Mouse (Mus musculus) regulatory T cell (primary cell): ENCODE measurements around the gene Lmtk2.

Source experiments
- in situ Hi-C: fragments of 300-600 bp; cut with MboI, MseI; formaldehyde crosslinking; loops from one replicate; pipeline ENCODE4 v1.15.1; 2025; ENCODE audit warnings: high pct_unique_total_duplicates

The Lmtk2 gene

GRCm38 (mm10) chr5:144100149-144100935 is at the start of gene Lmtk2:
Gene Lmtk2 (plus strand): TSS chr5:144100436.
- in situ Hi-C loops: no loop called here

- in situ Hi-C loops: loop anchor here (5.0 kb wide), 1 partner anchor 106 kb away; no protein-coding TSS in a partner anchor
These were observed 49.0 kb upstream of the Lmtk2 start for GRCm38 (mm10) chr5:144051268-144051667.

- in situ Hi-C loops: loop anchor here (5.0 kb wide), 1 partner anchor 104 kb away; no protein-coding TSS in a partner anchor
These were observed 46.8 kb upstream of the Lmtk2 start for GRCm38 (mm10) chr5:144053450-144053849.

- in situ Hi-C loops: loop anchor here (5.0 kb wide), 1 partner anchor 103 kb away; no protein-coding TSS in a partner anchor
These were observed 45.9 kb upstream of the Lmtk2 start for GRCm38 (mm10) chr5:144054340-144054739.

- in situ Hi-C loops: loop anchor here (10.0 kb wide), 1 partner anchor 671 kb away; no protein-coding TSS in a partner anchor
These were observed 36.1 kb upstream of the Lmtk2 start for GRCm38 (mm10) chr5:144064093-144064492.

- in situ Hi-C loops: loop anchor here (10.0 kb wide), 1 partner anchor 669 kb away; no protein-coding TSS in a partner anchor
These were observed 34.2 kb upstream of the Lmtk2 start for GRCm38 (mm10) chr5:144066036-144066435.

GRCm38 (mm10) chr5:144070064-144070463 is 30.2 kb upstream of the Lmtk2 start:
- in situ Hi-C loops: no loop called here

- in situ Hi-C loops: no loop called here
These were observed 29.0 kb upstream of the Lmtk2 start for GRCm38 (mm10) chr5:144071249-144071648.

GRCm38 (mm10) chr5:144077541-144077940 is 22.7 kb upstream of the Lmtk2 start:
- in situ Hi-C loops: no loop called here

GRCm38 (mm10) chr5:144080886-144081285 is 19.4 kb upstream of the Lmtk2 start:
- in situ Hi-C loops: no loop called here

- in situ Hi-C loops: no loop called here
These were observed 18.2 kb upstream of the Lmtk2 start for GRCm38 (mm10) chr5:144082006-144082405.

- in situ Hi-C loops: no loop called here
These were observed 16.7 kb upstream of the Lmtk2 start for GRCm38 (mm10) chr5:144083521-144083920.

GRCm38 (mm10) chr5:144084271-144084670 is 16.0 kb upstream of the Lmtk2 start:
- in situ Hi-C loops: no loop called here

- in situ Hi-C loops: no loop called here
These were observed 14.5 kb upstream of the Lmtk2 start for GRCm38 (mm10) chr5:144085696-144086095.

- in situ Hi-C loops: no loop called here
These were observed 13.7 kb upstream of the Lmtk2 start for GRCm38 (mm10) chr5:144086494-144086893.

GRCm38 (mm10) chr5:144088354-144088753 is 11.9 kb upstream of the Lmtk2 start:
- in situ Hi-C loops: no loop called here

- in situ Hi-C loops: loop anchor here (5.0 kb wide), 1 partner anchor 67 kb away; no protein-coding TSS in a partner anchor
These were observed 4.7 kb upstream of the Lmtk2 start for GRCm38 (mm10) chr5:144095461-144095970.

GRCm38 (mm10) chr5:144097902-144098639 is 2.2 kb upstream of the Lmtk2 start:
- in situ Hi-C loops: loop anchor here (5.0 kb wide), 1 partner anchor 64 kb away; no protein-coding TSS in a partner anchor

GRCm38 (mm10) chr5:144098640-144098929 is 1.7 kb upstream of the Lmtk2 start:
- in situ Hi-C loops: loop anchor here (5.0 kb wide), 1 partner anchor 64 kb away; no protein-coding TSS in a partner anchor

GRCm38 (mm10) chr5:144100948-144101347 is 712 bp downstream of the Lmtk2 start:
- in situ Hi-C loops: no loop called here

GRCm38 (mm10) chr5:144105070-144105469 is 4.8 kb downstream of the Lmtk2 start:
- in situ Hi-C loops: no loop called here

GRCm38 (mm10) chr5:144105471-144106129 is 5.4 kb downstream of the Lmtk2 start:
- in situ Hi-C loops: no loop called here
